Comparison of ENCODE assay signal across 8 mouse cellular contexts in the genomic region with DNA sequence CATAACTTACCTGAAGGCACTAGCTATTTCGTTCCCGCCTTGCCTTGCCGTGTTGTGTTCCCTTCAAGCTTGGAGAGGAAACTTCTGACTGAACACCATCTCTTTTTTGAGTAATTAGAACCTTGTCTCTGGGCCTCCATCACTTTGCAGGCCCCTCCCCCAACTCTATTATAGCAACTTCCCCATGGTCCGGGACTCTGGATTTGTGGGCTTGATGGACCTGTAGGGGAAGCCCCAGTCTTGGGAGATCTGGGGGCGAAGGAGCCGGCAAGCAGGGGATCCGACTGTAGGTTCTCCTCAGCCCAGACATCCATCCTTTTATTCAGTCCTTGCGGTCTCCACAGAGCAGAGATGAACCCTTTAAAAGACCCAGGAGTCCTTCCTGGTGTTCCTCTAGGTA. TPM values are rescaled to one million over a fixed set of nuclear protein-coding genes. Genes with fewer than 3 reads are reported as not detected.
DNase-seq lines count a peak whose midpoint lies in the region; ATAC-seq and TF ChIP-seq lines count a peak whose summit lies in the region.

No protein-coding gene starts in this region.

- no peaks in the 10 kb centered on the region for H3K9me3 ChIP-seq in kidney, embryonic 16.5 days (ENCODE audit: low read length)
- no peaks in the 10 kb centered on the region for H3K9me3 ChIP-seq in embryonic facial prominence, embryonic 11.5 days (replicated peaks; ENCODE audit: control insufficient read depth, low read length)
- H3K9me3 ChIP-seq in intestine, embryonic 15.5 days, result no peaks in the 10 kb centered on the region

- WGBS in kidney, embryonic 16.5 days, result 45% methylated on average over 8 of the region's 8 CpGs
- 43% methylated on average over 8 of the region's 8 CpGs for WGBS in embryonic facial prominence, embryonic 11.5 days
- 43% methylated on average over 8 of the region's 8 CpGs for WGBS in intestine, embryonic 15.5 days

- H3K79me2 ChIP-seq in myocyte (ENCODE audit: control insufficient read depth, insufficient read depth), result peaks cover 49% of the 10 kb centered on the region

- H3K4me2 ChIP-seq in kidney, embryonic 16.5 days (replicated peaks; ENCODE audit: low read depth, low read length), result peak overlapping the region; percentile 88
- H3K4me2 ChIP-seq in embryonic facial prominence, embryonic 11.5 days (ENCODE audit: low read depth, low read length), result peak overlapping the region; percentile 94
- peak overlapping the region; percentile 86 for H3K4me2 ChIP-seq in intestine, embryonic 15.5 days (replicated peaks)
- H3K4me2 ChIP-seq in myocyte (ENCODE audit: low read depth), result peak overlapping the region; percentile 79

- H3K27me3 ChIP-seq in kidney, embryonic 16.5 days (ENCODE audit: insufficient read depth, low read length), result no peaks in the 10 kb centered on the region
- H3K27me3 ChIP-seq in embryonic facial prominence, embryonic 11.5 days (ENCODE audit: control insufficient read depth, insufficient read depth, low read length), result no peaks in the 10 kb centered on the region
- no peaks in the 10 kb centered on the region for H3K27me3 ChIP-seq in intestine, embryonic 15.5 days (replicated peaks)
- H3K27me3 ChIP-seq in myocyte (ENCODE audit: control insufficient read depth, insufficient read depth, insufficient read length), result no peaks in the 10 kb centered on the region

- TF ChIP-seq POLR2A in myocyte (IDR thresholded peaks at IDR 0.05; ENCODE audit: insufficient read length, low read depth), result no peak

- H3ac ChIP-seq in myocyte (ENCODE audit: control insufficient read depth, insufficient read length), result peak overlapping the region; percentile 4

- H3K36me3 ChIP-seq in kidney, embryonic 16.5 days (ENCODE audit: insufficient read depth, low read length), result no peaks in the 10 kb centered on the region
- no peaks in the 10 kb centered on the region for H3K36me3 ChIP-seq in embryonic facial prominence, embryonic 11.5 days (replicated peaks; ENCODE audit: control insufficient read depth, insufficient read depth, low read depth, low read length)
- H3K36me3 ChIP-seq in intestine, embryonic 15.5 days, result no peaks in the 10 kb centered on the region
- no peaks in the 10 kb centered on the region for H3K36me3 ChIP-seq in myocyte (ENCODE audit: control insufficient read depth, insufficient read depth)

- peak overlapping the region; percentile 65 for H3K4me3 ChIP-seq in kidney, embryonic 16.5 days (ENCODE audit: low read length)
- peak overlapping the region; percentile 54 for H3K4me3 ChIP-seq in embryonic facial prominence, embryonic 11.5 days (ENCODE audit: low read depth, low read length)
- H3K4me3 ChIP-seq in intestine, embryonic 15.5 days (replicated peaks), result peak overlapping the region; percentile 55
- H3K4me3 ChIP-seq in myocyte, result peak overlapping the region; percentile 52

- DNase-seq in kidney, postnatal 25 days, result no peak
- DNase-seq in embryonic facial prominence, embryonic 11.5 days (ENCODE audit: low spot score), result no peak
- no peak for DNase-seq in spleen, postnatal 10 days (ENCODE audit: low spot score in 2 of 2)
- DNase-seq in frontal cortex, adult 2 months (ENCODE audit: extremely low spot score in 1 of 2, low spot score in 1 of 2), result no peak
- DNase-seq in layer of hippocampus, postnatal 14 days (ENCODE audit: low spot score in 2 of 2), result no peak

- H3K9ac ChIP-seq in kidney, embryonic 16.5 days (replicated peaks; ENCODE audit: low read length), result peak overlapping the region; percentile 78
- H3K9ac ChIP-seq in embryonic facial prominence, embryonic 11.5 days (replicated peaks; ENCODE audit: low read length), result no peak overlapping the region; the same call in 1 of the 2 replicates
- H3K9ac ChIP-seq in intestine, embryonic 15.5 days, result peak overlapping the region; percentile 65; the same call in 1 of the 2 replicates

- H3K4me1 ChIP-seq in kidney, embryonic 16.5 days (ENCODE audit: insufficient read depth, low read length), result peaks cover 48% of the 10 kb centered on the region
- peaks cover 2% of the 10 kb centered on the region; the same call in 1 of the 2 replicates for H3K4me1 ChIP-seq in embryonic facial prominence, embryonic 11.5 days (ENCODE audit: control insufficient read depth, insufficient read depth, low read length)
- H3K4me1 ChIP-seq in intestine, embryonic 15.5 days (replicated peaks), result peaks cover 29% of the 10 kb centered on the region

- ATAC-seq in kidney, embryonic 16.5 days (ENCODE audit: low FRiP score, low TSS enrichment), result no peak
- no peak for ATAC-seq in embryonic facial prominence, embryonic 11.5 days (replicated peaks; ENCODE audit: insufficient number of reproducible peaks, low FRiP score, low TSS enrichment, low read depth)
- no peak for ATAC-seq in intestine, embryonic 15.5 days

- H3K27ac ChIP-seq in kidney, embryonic 16.5 days (ENCODE audit: low read length), result no peak overlapping the region
- no peak overlapping the region for H3K27ac ChIP-seq in embryonic facial prominence, embryonic 11.5 days (replicated peaks; ENCODE audit: low read depth, low read length)
- H3K27ac ChIP-seq in intestine, embryonic 15.5 days, result no peak overlapping the region

TF ChIP-seq in myocyte, 11 proteins besides CTCF, POLR2A, EP300 and RAD21:
- TF ChIP-seq REST (IDR thresholded peaks at IDR 0.05; ENCODE audit: insufficient read depth, insufficient read length) (no peak), TCF12 (IDR thresholded peaks at IDR 0.05; ENCODE audit: insufficient read depth, poor library complexity, severe bottlenecking) (no peak), E2F4 (IDR thresholded peaks at IDR 0.05; ENCODE audit: insufficient read depth) (no peak), MAX (IDR thresholded peaks at IDR 0.05; ENCODE audit: low read depth) (no peak), CEBPB (IDR thresholded peaks at IDR 0.05; ENCODE audit: insufficient read depth, poor library complexity, severe bottlenecking) (no peak), MYOD1 (IDR thresholded peaks at IDR 0.05; ENCODE audit: control insufficient read depth in 1 of 3, insufficient read length in 2 of 3, low read depth in 2 of 3) (no peak)

RNA-seq across cellular contexts. Expression of gene Gsn, which starts 0.8 kb away (rescaled TPM):
- polyA plus RNA-seq in kidney, embryonic 16.5 days (2015; fragmentation: Nextera tagmentation; extraction: Ambion mirVana), result 149 and 165 TPM in 2 replicates
- 50.1 and 51.7 TPM in 2 replicates for polyA plus RNA-seq in embryonic facial prominence, embryonic 11.5 days (2014; fragmentation: Nextera tagmentation; extraction: Ambion mirVana)
- polyA plus RNA-seq in intestine, embryonic 15.5 days (2015; fragmentation: Nextera tagmentation; extraction: Ambion mirVana), result 167 and 170 TPM in 2 replicates
- polyA plus RNA-seq in myocyte (2012; fragmentation: generic; extraction: Trizol), result 282 TPM
- polyA plus RNA-seq in frontal cortex, adult 2 months (2012; rRNA removed), result 99.2 and 99.6 TPM in 2 replicates
- total RNA-seq in layer of hippocampus, postnatal 14 days (2021), result 10 to 100 TPM; 85.8 to 94.7 TPM

RNA-seq across cellular contexts. Expression of gene Rab14, which starts 56.0 kb away (rescaled TPM):
- polyA plus RNA-seq in kidney, embryonic 16.5 days (2015; fragmentation: Nextera tagmentation; extraction: Ambion mirVana), result 309 and 365 TPM in 2 replicates
- 246 and 247 TPM in 2 replicates for polyA plus RNA-seq in embryonic facial prominence, embryonic 11.5 days (2014; fragmentation: Nextera tagmentation; extraction: Ambion mirVana)
- polyA plus RNA-seq in intestine, embryonic 15.5 days (2015; fragmentation: Nextera tagmentation; extraction: Ambion mirVana), result 292 and 338 TPM in 2 replicates
- polyA plus RNA-seq in myocyte (2012; fragmentation: generic; extraction: Trizol), result 102 TPM
- 178 and 186 TPM in 2 replicates for polyA plus RNA-seq in frontal cortex, adult 2 months (2012; rRNA removed)
- total RNA-seq in layer of hippocampus, postnatal 14 days (2021), result 100 to 1,000 TPM; 229 to 234 TPM
